Mouse (Mus musculus) gastrocnemius, adult 2 months (tissue): ENCODE data around the gene Gtf2e1. TPM values are rescaled to one million over a fixed set of nuclear protein-coding genes. Genes with fewer than 3 reads are reported as not detected.

Source experiments
- DNase-seq: peaks from one replicate; pipeline ENCODE4 v3.0.0; 2022
- H3K27ac ChIP-seq: fragments of 200-600 bp; 2 replicates; pipeline ENCODE4 v1.8.1; 2022; ENCODE audit warnings: mild to moderate bottlenecking
- H3K4me3 ChIP-seq: fragments of 200-600 bp; 2 replicates; pipeline ENCODE4 v1.8.1; 2022; ENCODE audit warnings: mild to moderate bottlenecking, moderate library complexity
- CTCF ChIP-seq: fragments of 200-600 bp; IDR thresholded peaks from 2 replicates; pipeline ENCODE4 v1.8.1; 2022; ENCODE audit warnings: antibody characterized with exemption, mild to moderate bottlenecking, moderate library complexity
- intact Hi-C: fragments of 180-260 bp; cut with DNase I; formaldehyde crosslinking; loops from one replicate; pipeline ENCODE4 v1.15.1; 2025
- total RNA-seq, 2 experiments: library from RNA; stranded (reverse); gene quantifications; 2 replicates each; pipeline ENCODE4 v1.2.3; 2021

The Gtf2e1 gene
- total RNA-seq, 2 experiments from 2014 or later = 9.0 to 10.2 TPM

DNA sequence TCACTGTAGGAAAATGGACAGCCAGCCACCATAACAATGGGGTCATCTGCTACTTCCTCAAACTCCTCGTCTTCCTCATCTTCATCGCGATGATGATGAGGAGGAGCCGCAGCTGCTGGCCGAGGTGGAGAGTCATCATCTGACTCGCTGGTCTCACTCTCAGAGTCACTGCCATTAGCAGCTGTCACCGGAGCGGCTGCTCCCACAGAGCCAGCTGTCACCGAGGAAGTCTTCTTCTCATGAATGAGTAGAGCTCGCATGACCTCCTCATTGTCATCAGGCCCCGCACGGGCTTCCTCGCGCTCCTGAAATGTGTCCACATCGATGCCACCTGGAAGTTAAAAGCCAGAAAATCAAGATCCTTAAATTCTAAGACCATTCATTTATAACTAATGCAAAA is 28.1 kb downstream of the Gtf2e1 start:
- no peak for TF ChIP-seq CTCF
- Histone ChIP-seq H3K27ac (no peak overlapping the region), H3K4me3 (no peak overlapping the region)
- no peak for DNase-seq
- intact Hi-C loops = no loop called here

DNA sequence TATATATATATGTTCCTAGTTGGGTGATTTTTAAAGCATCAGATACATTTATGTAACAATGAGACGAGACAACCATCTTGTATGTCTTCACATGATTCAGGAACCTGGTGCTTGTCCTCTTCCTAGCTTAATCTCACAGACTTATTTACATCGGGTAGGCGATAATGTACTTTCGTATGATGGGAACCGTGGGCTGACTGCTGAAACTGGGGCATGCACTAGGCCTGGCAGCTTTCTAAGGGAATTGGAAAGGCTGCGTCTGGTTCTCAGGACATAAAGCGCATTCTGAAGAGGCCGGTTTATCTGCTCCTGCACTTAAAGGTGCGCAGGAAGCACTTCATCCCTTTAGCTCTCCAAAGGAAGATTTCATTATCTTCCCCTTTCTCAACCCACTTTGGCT is 32.8 kb downstream of the Gtf2e1 start:
- TF ChIP-seq CTCF = no peak
- Histone ChIP-seq H3K4me3 (no peak overlapping the region), H3K27ac (no peak overlapping the region)
- intact Hi-C loops = no loop called here
- no peak for DNase-seq

DNA sequence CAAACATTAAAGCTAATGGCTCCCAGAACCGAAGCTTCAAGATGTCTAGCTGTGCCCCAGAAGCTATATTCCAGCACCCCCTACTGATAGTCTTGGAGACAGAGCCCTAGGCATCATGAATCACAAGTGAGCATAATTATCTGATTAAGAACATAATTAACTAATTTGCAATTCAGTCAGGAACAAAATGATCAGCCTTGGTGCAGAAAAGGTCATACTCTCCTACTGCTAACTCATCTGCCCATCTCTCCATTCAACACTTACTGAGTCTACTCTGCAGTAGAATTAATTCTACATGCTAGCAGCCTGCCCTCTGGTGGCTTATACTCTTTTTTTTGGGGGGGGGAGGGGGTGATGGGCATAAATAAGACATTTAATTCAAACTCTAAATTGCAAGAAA is 35.1 kb downstream of the Gtf2e1 start:
- Histone ChIP-seq H3K4me3 (no peak overlapping the region), H3K27ac (no peak overlapping the region)
- no peak for DNase-seq
- intact Hi-C loops = no loop called here
- TF ChIP-seq CTCF = no peak

DNA sequence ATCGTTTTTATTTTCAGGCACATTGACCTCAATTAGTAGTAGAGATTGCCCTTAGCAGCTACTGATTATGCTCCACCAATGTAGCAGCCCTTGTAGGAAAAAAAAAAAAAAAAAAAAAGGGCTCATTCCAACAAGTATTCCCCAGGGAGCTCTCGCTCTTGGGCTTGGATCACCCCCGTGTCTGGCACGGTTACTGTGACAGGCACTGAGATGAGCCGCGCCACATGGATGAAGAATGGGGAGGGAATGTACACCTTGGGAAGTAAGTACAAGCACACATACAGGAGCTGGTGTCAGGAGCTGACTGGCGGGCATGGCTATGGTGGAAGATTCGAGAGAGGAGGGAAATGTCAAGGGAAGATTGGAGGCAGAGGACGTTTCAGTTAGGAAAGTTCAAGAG is 41.0 kb downstream of the Gtf2e1 start:
- intact Hi-C loops = no loop called here
- H3K4me3 ChIP-seq = no peak overlapping the region
- DNase-seq = no peak
- no peak for TF ChIP-seq CTCF
- H3K27ac ChIP-seq = no peak overlapping the region

DNA sequence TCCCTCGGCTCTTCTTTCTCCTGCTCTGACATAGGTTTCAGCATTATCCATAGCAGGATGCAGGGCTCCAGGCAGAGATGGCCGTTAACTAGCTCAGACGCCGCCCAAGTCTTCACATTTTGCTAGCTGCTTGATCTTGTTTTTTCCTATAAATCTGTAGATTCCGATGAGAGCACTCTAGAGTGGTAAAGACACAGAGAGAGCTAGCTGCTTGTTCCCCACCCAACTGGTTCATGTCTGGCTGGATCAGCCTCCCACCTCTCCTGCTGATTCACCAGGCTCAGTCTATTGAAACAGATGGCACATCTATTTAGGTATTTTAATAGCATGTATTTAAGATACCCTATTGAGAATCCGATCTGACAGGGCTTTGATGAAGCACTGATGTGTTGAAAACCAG is 44.6 kb downstream of the Gtf2e1 start:
- no peak for DNase-seq
- intact Hi-C loops = no loop called here
- TF ChIP-seq CTCF = no peak
- H3K27ac ChIP-seq = no peak overlapping the region
- no peak overlapping the region for H3K4me3 ChIP-seq

GRCm38 (mm10) chr16:37486826-37487612 is 52.6 kb downstream of the Gtf2e1 start:
- DNase-seq = no peak
- no peak for TF ChIP-seq CTCF
- H3K27ac ChIP-seq = no peak overlapping the region
- H3K4me3 ChIP-seq = no peak overlapping the region
- intact Hi-C loops = no loop called here

GRCm38 (mm10) chr16:37478311-37479291 is 61.0 kb downstream of the Gtf2e1 start:
- DNase-seq = no peak
- intact Hi-C loops = no loop called here
- H3K4me3 ChIP-seq = no peak overlapping the region
- TF ChIP-seq CTCF = no peak
- no peak overlapping the region for H3K27ac ChIP-seq

- intact Hi-C loops = no loop called here
- no peak overlapping the region for H3K27ac ChIP-seq
- no peak for TF ChIP-seq CTCF
- no peak for DNase-seq
- no peak overlapping the region for H3K4me3 ChIP-seq
These were observed 66.8 kb downstream of the Gtf2e1 start for GRCm38 (mm10) chr16:37472620-37473312.

DNA sequence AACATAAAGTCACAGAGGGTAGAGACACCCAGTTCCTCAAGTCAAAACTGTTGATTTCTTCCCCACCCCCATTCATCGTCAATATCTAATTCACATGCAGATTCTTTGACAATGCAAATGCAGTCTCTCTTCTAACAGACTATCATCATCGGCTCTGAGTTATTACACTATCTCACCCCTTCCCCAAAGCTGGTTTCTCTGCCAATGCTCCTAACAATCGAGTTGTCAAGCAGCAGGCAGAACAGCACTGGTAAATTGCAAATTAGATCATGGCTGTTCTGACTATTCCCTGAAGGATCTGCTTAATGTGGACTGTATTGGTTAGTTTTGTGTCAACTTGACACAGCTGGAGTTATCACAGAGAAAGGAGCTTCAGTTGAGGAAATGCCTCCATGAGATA is 70.0 kb downstream of the Gtf2e1 start:
- TF ChIP-seq CTCF = no peak
- intact Hi-C loops = no loop called here
- no peak overlapping the region for H3K27ac ChIP-seq
- no peak for DNase-seq
- H3K4me3 ChIP-seq = no peak overlapping the region

DNA sequence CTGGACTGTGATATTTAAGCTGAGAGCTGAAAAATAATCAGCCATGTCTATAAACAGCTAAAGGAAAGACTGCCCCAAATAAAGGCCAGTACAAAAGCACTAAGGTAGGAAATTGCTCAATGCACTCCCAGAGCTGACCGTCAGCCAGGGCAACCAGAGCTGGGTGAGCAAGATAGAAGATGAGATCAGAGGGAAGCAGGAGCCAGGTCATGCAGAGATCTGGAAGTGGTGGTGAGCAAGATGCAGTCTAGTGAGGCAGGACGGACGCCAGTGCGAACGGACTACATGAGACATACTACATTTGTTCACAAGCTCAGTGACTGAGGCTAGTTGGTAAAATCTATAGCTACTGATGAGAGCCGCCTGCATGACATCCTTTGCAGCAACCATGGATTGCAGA is 75.6 kb downstream of the Gtf2e1 start:
- no peak for TF ChIP-seq CTCF
- peak; percentile 23 for DNase-seq
- intact Hi-C loops = no loop called here
- H3K27ac ChIP-seq = no peak overlapping the region
- H3K4me3 ChIP-seq = no peak overlapping the region

GRCm38 (mm10) chr16:37462886-37463285 is 76.7 kb downstream of the Gtf2e1 start:
- H3K27ac ChIP-seq = no peak overlapping the region
- no peak for DNase-seq
- H3K4me3 ChIP-seq = no peak overlapping the region
- intact Hi-C loops = no loop called here
- no peak for TF ChIP-seq CTCF

GRCm38 (mm10) chr16:37461601-37462000 is 78.0 kb downstream of the Gtf2e1 start:
- Histone ChIP-seq H3K4me3 (no peak overlapping the region), H3K27ac (no peak overlapping the region)
- no peak for TF ChIP-seq CTCF
- DNase-seq = no peak
- intact Hi-C loops = no loop called here

Other genes with a start within 250 kb of the Gtf2e1 start
- gene Stxbp5l, start 154.8 kb downstream of the Gtf2e1 start, total RNA-seq = under 1 TPM; 0.06 to 0.08 TPM
- 1 to 10 TPM; 5.4 to 8.5 TPM for gene Rabl3, start 96 bp upstream of the Gtf2e1 start, total RNA-seq
- not detected for gene Hgd, start 40.4 kb upstream of the Gtf2e1 start, total RNA-seq
- gene Ndufb4, start 114.7 kb upstream of the Gtf2e1 start, total RNA-seq = 100 to 1,000 TPM; 191 to 246 TPM
- gene Fstl1, start 237.1 kb upstream of the Gtf2e1 start, total RNA-seq = 10 to 100 TPM; 30.2 to 54.1 TPM